Mouse (Mus musculus): Measurements from ENCODE around the gene Optn. TPM values are rescaled to one million over a fixed set of nuclear protein-coding genes. Genes with fewer than 3 reads are reported as not detected.
"Not testable (repeated sequence)": the region's sequence is repeated elsewhere in the genome, so short reads cannot be mapped to it uniquely, and the experiment has no call there.

Gene Optn
- polyA plus RNA-seq, 1 experiment: 13.3 TPM

GRCm38 (mm10) chr2:5067951-5068350, 4.1 kb upstream of the Optn start:
- no peak for TF ChIP-seq POLR2A (IDR thresholded peaks at IDR 0.05; ENCODE audit: insufficient read depth, low read length)
- TF ChIP-seq CTCF (IDR thresholded peaks at IDR 0.05; ENCODE audit: low read depth, low read length): no peak
- no peak for TF ChIP-seq EP300 (IDR thresholded peaks at IDR 0.05; ENCODE audit: insufficient read depth, low read depth, low read length)
- Histone ChIP-seq H3K9me3 (replicated peaks; ENCODE audit: control insufficient read depth, insufficient read depth, low read length, poor library complexity, severe bottlenecking) (peaks cover 2% of the 10 kb centered on the region; the same call in 1 of the 2 replicates), H3K9ac (ENCODE audit: low read depth, poor library complexity, severe bottlenecking) (no peak overlapping the region), H3K27ac (ENCODE audit: insufficient read depth, low read length) (no peak overlapping the region), H3K27me3 (ENCODE audit: control insufficient read depth, insufficient read depth, low read length, poor library complexity, severe bottlenecking) (no peaks in the 10 kb centered on the region), H3K36me3 (ENCODE audit: control insufficient read depth, insufficient read depth, low read length, poor library complexity, severe bottlenecking) (no peaks in the 10 kb centered on the region), H3K4me1 (ENCODE audit: control insufficient read depth, insufficient read depth, low read length) (no peaks in the 10 kb centered on the region), H3K4me3 (ENCODE audit: low read depth, low read length) (no peak overlapping the region)

- not testable (repeated sequence) for H3K9ac ChIP-seq (ENCODE audit: low read depth, poor library complexity, severe bottlenecking)
Observed at GRCm38 (mm10) chr2:5067254-5067653, 3.4 kb upstream of the Optn start.

GRCm38 (mm10) chr2:5064247-5064646, 396 bp upstream of the Optn start:
- TF ChIP-seq CTCF (IDR thresholded peaks at IDR 0.05; ENCODE audit: low read depth, low read length): no peak
- no peak for TF ChIP-seq POLR2A (IDR thresholded peaks at IDR 0.05; ENCODE audit: insufficient read depth, low read length)
- no peak for TF ChIP-seq EP300 (IDR thresholded peaks at IDR 0.05; ENCODE audit: insufficient read depth, low read depth, low read length)
- no peak overlapping the region for H3K27ac ChIP-seq (ENCODE audit: insufficient read depth, low read length)
- H3K9me3 ChIP-seq (replicated peaks; ENCODE audit: control insufficient read depth, insufficient read depth, low read length, poor library complexity, severe bottlenecking): 0 out of 2 replicates have a peak, but pooled peaks cover 2% of the 10 kb centered on the region
- no peaks in the 10 kb centered on the region; the same call in 1 of the 2 replicates for H3K27me3 ChIP-seq (ENCODE audit: control insufficient read depth, insufficient read depth, low read length, poor library complexity, severe bottlenecking)
- H3K4me1 ChIP-seq (ENCODE audit: control insufficient read depth, insufficient read depth, low read length): no peaks in the 10 kb centered on the region
- H3K9ac ChIP-seq (ENCODE audit: low read depth, poor library complexity, severe bottlenecking): no peak overlapping the region
- peak overlapping the region; percentile 16; the same call in 1 of the 2 replicates for H3K4me3 ChIP-seq (ENCODE audit: low read depth, low read length)
- H3K36me3 ChIP-seq (ENCODE audit: control insufficient read depth, insufficient read depth, low read length, poor library complexity, severe bottlenecking): no peaks in the 10 kb centered on the region

More at GRCm38 (mm10) chr2:5067254-5067653, 3.4 kb upstream of the Optn start:
- not testable (repeated sequence) for H3K27me3 ChIP-seq (ENCODE audit: control insufficient read depth, insufficient read depth, low read length, poor library complexity, severe bottlenecking); H3K9me3 ChIP-seq (replicated peaks; ENCODE audit: control insufficient read depth, insufficient read depth, low read length, poor library complexity, severe bottlenecking); H3K4me1 ChIP-seq (ENCODE audit: control insufficient read depth, insufficient read depth, low read length); H3K27ac ChIP-seq (ENCODE audit: insufficient read depth, low read length); H3K4me3 ChIP-seq (ENCODE audit: low read depth, low read length); H3K36me3 ChIP-seq (ENCODE audit: control insufficient read depth, insufficient read depth, low read length, poor library complexity, severe bottlenecking)

- Histone ChIP-seq H3K27ac (ENCODE audit: insufficient read depth, low read length) (no peak overlapping the region), H3K4me1 (ENCODE audit: control insufficient read depth, insufficient read depth, low read length) (no peaks in the 10 kb centered on the region), H3K36me3 (ENCODE audit: control insufficient read depth, insufficient read depth, low read length, poor library complexity, severe bottlenecking) (no peaks in the 10 kb centered on the region), H3K9ac (ENCODE audit: low read depth, poor library complexity, severe bottlenecking) (peak overlapping the region; percentile 84), H3K9me3 (replicated peaks; ENCODE audit: control insufficient read depth, insufficient read depth, low read length, poor library complexity, severe bottlenecking) (no peaks in the 10 kb centered on the region), H3K4me3 (ENCODE audit: low read depth, low read length) (peak overlapping the region; percentile 89), H3K27me3 (ENCODE audit: control insufficient read depth, insufficient read depth, low read length, poor library complexity, severe bottlenecking) (no peaks in the 10 kb centered on the region; the same call in 1 of the 2 replicates)
- TF ChIP-seq CTCF (IDR thresholded peaks at IDR 0.05; ENCODE audit: low read depth, low read length): no peak
- no peak for TF ChIP-seq EP300 (IDR thresholded peaks at IDR 0.05; ENCODE audit: insufficient read depth, low read depth, low read length)
- TF ChIP-seq POLR2A (IDR thresholded peaks at IDR 0.05; ENCODE audit: insufficient read depth, low read length): no peak
Observed at GRCm38 (mm10) chr2:5062496-5063298, 1.2 kb downstream of the Optn start.

- H3K36me3 ChIP-seq (ENCODE audit: control insufficient read depth, insufficient read depth, low read length, poor library complexity, severe bottlenecking): no peaks in the 10 kb centered on the region
- no peak overlapping the region for H3K27ac ChIP-seq (ENCODE audit: insufficient read depth, low read length)
- no peaks in the 10 kb centered on the region; the same call in 1 of the 2 replicates for H3K27me3 ChIP-seq (ENCODE audit: control insufficient read depth, insufficient read depth, low read length, poor library complexity, severe bottlenecking)
- no peak for TF ChIP-seq EP300 (IDR thresholded peaks at IDR 0.05; ENCODE audit: insufficient read depth, low read depth, low read length)
- no peak for TF ChIP-seq CTCF (IDR thresholded peaks at IDR 0.05; ENCODE audit: low read depth, low read length)
- TF ChIP-seq POLR2A (IDR thresholded peaks at IDR 0.05; ENCODE audit: insufficient read depth, low read length): no peak
- H3K4me3 ChIP-seq (ENCODE audit: low read depth, low read length): no peak overlapping the region
- no peaks in the 10 kb centered on the region for H3K9me3 ChIP-seq (replicated peaks; ENCODE audit: control insufficient read depth, insufficient read depth, low read length, poor library complexity, severe bottlenecking)
- no peak overlapping the region for H3K9ac ChIP-seq (ENCODE audit: low read depth, poor library complexity, severe bottlenecking)
- no peaks in the 10 kb centered on the region for H3K4me1 ChIP-seq (ENCODE audit: control insufficient read depth, insufficient read depth, low read length)
Observed at GRCm38 (mm10) chr2:5061133-5061708, 2.6 kb downstream of the Optn start.

GRCm38 (mm10) chr2:5059997-5060396, 3.9 kb downstream of the Optn start:
- H3K4me3 ChIP-seq (ENCODE audit: low read depth, low read length): no peak overlapping the region
- TF ChIP-seq EP300 (IDR thresholded peaks at IDR 0.05; ENCODE audit: insufficient read depth, low read depth, low read length) (no peak), POLR2A (IDR thresholded peaks at IDR 0.05; ENCODE audit: insufficient read depth, low read length) (no peak), CTCF (IDR thresholded peaks at IDR 0.05; ENCODE audit: low read depth, low read length) (no peak)
- no peaks in the 10 kb centered on the region for H3K9me3 ChIP-seq (replicated peaks; ENCODE audit: control insufficient read depth, insufficient read depth, low read length, poor library complexity, severe bottlenecking)
- H3K27me3 ChIP-seq (ENCODE audit: control insufficient read depth, insufficient read depth, low read length, poor library complexity, severe bottlenecking): no peaks in the 10 kb centered on the region; the same call in 1 of the 2 replicates
- H3K4me1 ChIP-seq (ENCODE audit: control insufficient read depth, insufficient read depth, low read length): no peaks in the 10 kb centered on the region
- no peak overlapping the region for H3K27ac ChIP-seq (ENCODE audit: insufficient read depth, low read length)
- no peaks in the 10 kb centered on the region for H3K36me3 ChIP-seq (ENCODE audit: control insufficient read depth, insufficient read depth, low read length, poor library complexity, severe bottlenecking)
- no peak overlapping the region for H3K9ac ChIP-seq (ENCODE audit: low read depth, poor library complexity, severe bottlenecking)

Measured in ES-Bruce4 (cell line).